Mouse (Mus musculus) stomach, postnatal 0 days (tissue): ENCODE measurements at regions not wholly inside any gene's neighbourhood (a gene's known extent, or its start where the extent isn't known, plus 50 kb on each side); places are given as distances from the start of the nearest gene placed in this dataset.

ENCODE experiments used
- ATAC-seq: fragments of 200-750 bp; cut with Nextera tagmentation; 2 replicates; pipeline ENCODE4 v1.8.0; 2017; ENCODE audit not compliant: low FRiP score, low TSS enrichment
- DNase-seq: peaks from one replicate; pipeline ENCODE4 v3.0.0-alpha.2; 2016; ENCODE audit warnings: low spot score
- H3K27ac ChIP-seq: fragments of 300-500 bp; sonication (generic); replicated peaks from 2 replicates; pipeline ENCODE4 v1.5.1; 2014; ENCODE audit warnings: mild to moderate bottlenecking, control low read depth
- H3K27me3 ChIP-seq: fragments of 300-500 bp; sonication (generic); 2 replicates; pipeline ENCODE4 v1.6.1; 2014; ENCODE audit warnings: low read length; ENCODE audit not compliant: control insufficient read depth, insufficient read depth
- H3K36me3 ChIP-seq: fragments of 300-500 bp; sonication (generic); 2 replicates; pipeline ENCODE4 v1.6.1; 2014; ENCODE audit warnings: low read length, mixed read lengths; ENCODE audit not compliant: control insufficient read depth, insufficient read depth
- H3K4me1 ChIP-seq: fragments of 300-500 bp; sonication (generic); replicated peaks from 2 replicates; pipeline ENCODE4 v1.6.1; 2014; ENCODE audit warnings: antibody characterized with exemption; ENCODE audit not compliant: control insufficient read depth, insufficient read depth
- H3K4me2 ChIP-seq: fragments of 300-500 bp; sonication (generic); replicated peaks from 2 replicates; pipeline ENCODE4 v1.6.1; 2014; ENCODE audit warnings: low read depth, mild to moderate bottlenecking, control low read depth, moderate library complexity
- H3K4me3 ChIP-seq: fragments of 300-500 bp; sonication (generic); 2 replicates; pipeline ENCODE4 v1.5.1; 2014; ENCODE audit warnings: low read depth, low read length, control low read depth
- H3K9ac ChIP-seq: fragments of 300-500 bp; sonication (generic); 2 replicates; pipeline ENCODE4 v1.6.1; 2014; ENCODE audit warnings: mild to moderate bottlenecking, low read length, control low read depth, mixed read lengths
- H3K9me3 ChIP-seq: fragments of 300-500 bp; sonication (generic); 2 replicates; pipeline ENCODE4 v1.6.1; 2016; ENCODE audit warnings: low read length; ENCODE audit not compliant: control insufficient read depth
- CTCF ChIP-seq: IDR thresholded peaks from 2 replicates; pipeline ENCODE4 v1.5.1; 2016; ENCODE audit warnings: antibody characterized with exemption, low read depth, mild to moderate bottlenecking, moderate library complexity
- EP300 ChIP-seq: optimal IDR thresholded peaks from 2 replicates; pipeline ENCODE3; 2016; ENCODE audit warnings: antibody characterized with exemption
- WGBS: fragments of 180-500 bp; shearing (Covaris S2); extraction: QIAGEN DNeasy Blood & Tissue Kit; methylation state at CpG from one replicate; pipeline ENCODE4 v1.1.7; 2014; 5-methylcytosine and 5-hydroxymethylcytosine counted together

- Histone ChIP-seq H3K27ac (no peak overlapping the region), H3K4me3 (no peak overlapping the region), H3K9me3 (no peaks in the 10 kb centered on the region; the same call in 1 of the 2 replicates), H3K27me3 (peaks cover 4% of the 10 kb centered on the region; the same call in 1 of the 2 replicates), H3K36me3 (no peaks in the 10 kb centered on the region), H3K4me1 (no peaks in the 10 kb centered on the region), H3K4me2 (no peak overlapping the region), H3K9ac (no peak overlapping the region)
- 8% methylated on average over 23 of the region's 23 CpGs for WGBS
- TF ChIP-seq EP300 (no peak), CTCF (no peak)
- no peak for DNase-seq
- no peak for ATAC-seq
Measured at GRCm38 (mm10) chr5:120288036-120288684, 143.3 kb upstream of the Lhx5 start.

- no peak for DNase-seq
- no peak for ATAC-seq
- H3K36me3 ChIP-seq = no peaks in the 10 kb centered on the region
- no peak for TF ChIP-seq CTCF
- TF ChIP-seq EP300 = no peak
- H3K4me3 ChIP-seq = no peak overlapping the region
- no peak overlapping the region for H3K9ac ChIP-seq
- H3K9me3 ChIP-seq = no peaks in the 10 kb centered on the region; the same call in 1 of the 2 replicates
- H3K27me3 ChIP-seq = no peaks in the 10 kb centered on the region
- 47% methylated on average over 16 of the region's 16 CpGs for whole genome bisulfite sequencing
- no peak overlapping the region for H3K4me2 ChIP-seq
- H3K27ac ChIP-seq = no peak overlapping the region
- no peaks in the 10 kb centered on the region for H3K4me1 ChIP-seq
Measured at GRCm38 (mm10) chr5:120294526-120295078, 136.9 kb upstream of the Lhx5 start.

GRCm38 (mm10) chr5:120297190-120297589 lies 134.3 kb upstream of the Lhx5 start:
- Histone ChIP-seq H3K27ac (no peak overlapping the region), H3K9me3 (no peaks in the 10 kb centered on the region), H3K9ac (no peak overlapping the region), H3K4me2 (no peak overlapping the region), H3K4me1 (no peaks in the 10 kb centered on the region), H3K36me3 (no peaks in the 10 kb centered on the region), H3K4me3 (no peak overlapping the region), H3K27me3 (peaks cover 5% of the 10 kb centered on the region; the same call in 1 of the 2 replicates)
- 16% methylated on average over 10 of the region's 10 CpGs for WGBS
- no peak for DNase-seq
- no peak for TF ChIP-seq CTCF
- ATAC-seq = no peak

- Histone ChIP-seq H3K9me3 (no peaks in the 10 kb centered on the region), H3K9ac (no peak overlapping the region), H3K4me1 (no peaks in the 10 kb centered on the region), H3K27me3 (peaks cover 8% of the 10 kb centered on the region; the same call in 1 of the 2 replicates), H3K36me3 (no peaks in the 10 kb centered on the region), H3K4me3 (no peak overlapping the region), H3K4me2 (no peak overlapping the region), H3K27ac (no peak overlapping the region)
- 27% methylated on average over 3 of the region's 3 CpGs for WGBS
- TF ChIP-seq EP300 = no peak
- ATAC-seq = no peak; the same call in 1 of the 2 replicates
- no peak for DNase-seq
Measured at GRCm38 (mm10) chr5:120297665-120298282, 133.7 kb upstream of the Lhx5 start.

GRCm38 (mm10) chr5:120301672-120302071 lies 129.8 kb upstream of the Lhx5 start:
- H3K27ac ChIP-seq = no peak overlapping the region
- no peaks in the 10 kb centered on the region for H3K36me3 ChIP-seq
- WGBS = 9% methylated on average over 12 of the region's 16 CpGs
- H3K9me3 ChIP-seq = no peaks in the 10 kb centered on the region
- no peak for ATAC-seq
- peak overlapping the region; percentile 43; the same call in 1 of the 2 replicates for H3K4me2 ChIP-seq
- H3K9ac ChIP-seq = no peak overlapping the region
- H3K4me1 ChIP-seq = no peaks in the 10 kb centered on the region
- H3K4me3 ChIP-seq = no peak overlapping the region
- TF ChIP-seq CTCF (no peak), EP300 (no peak)
- DNase-seq = no peak
- H3K27me3 ChIP-seq = peaks cover 8% of the 10 kb centered on the region; the same call in 1 of the 2 replicates

- DNase-seq (peak; percentile 31), ATAC-seq (no peak)
- peak overlapping the region; percentile 25 for H3K4me3 ChIP-seq
- no peaks in the 10 kb centered on the region for H3K36me3 ChIP-seq
- H3K9me3 ChIP-seq = no peaks in the 10 kb centered on the region
- peaks cover 8% of the 10 kb centered on the region; the same call in 1 of the 2 replicates for H3K27me3 ChIP-seq
- TF ChIP-seq EP300 (no peak), CTCF (no peak)
- no peak overlapping the region for H3K27ac ChIP-seq
- no peaks in the 10 kb centered on the region for H3K4me1 ChIP-seq
- H3K9ac ChIP-seq = no peak overlapping the region
- WGBS = 4% methylated on average over 40 of the region's 47 CpGs
- peak overlapping the region; percentile 43 for H3K4me2 ChIP-seq
Measured at GRCm38 (mm10) chr5:120302307-120302706, 129.2 kb upstream of the Lhx5 start.
